Mouse (Mus musculus) E14TG2a.4 (cell line): ENCODE results near the gene Tex33.
A peak's percentile ranks its signal among the peaks of the same experiment; 100 is the strongest.
"Not testable (repeated sequence)": the region's sequence is repeated elsewhere in the genome, so short reads cannot be mapped to it uniquely, and the experiment has no call there.

Experiments used
- H3K27me3 ChIP-seq: 2 replicates; pipeline ENCODE4 v1.6.1; 2014; ENCODE audit warnings: low read length, control low read depth; ENCODE audit not compliant: insufficient read depth
- H3K36me3 ChIP-seq: 2 replicates; pipeline ENCODE4 v1.6.1; 2014; ENCODE audit warnings: low read length, control low read depth; ENCODE audit not compliant: insufficient read depth
- H3K4me1 ChIP-seq: replicated peaks from 2 replicates; pipeline ENCODE4 v1.6.1; 2014; ENCODE audit warnings: low read depth, low read length, control low read depth
- H3K4me3 ChIP-seq: replicated peaks from 2 replicates; pipeline ENCODE4 v1.5.1; 2014; ENCODE audit warnings: mild to moderate bottlenecking, low read length
- H3K9me3 ChIP-seq: 2 replicates; pipeline ENCODE4 v1.6.1; 2014; ENCODE audit warnings: low read length, control low read depth
- CTCF ChIP-seq: conservative IDR thresholded peaks from 2 replicates; pipeline ENCODE4 v1.5.1; 2014; ENCODE audit warnings: low read length
- NANOG ChIP-seq: IDR thresholded peaks from 2 replicates; pipeline ENCODE4 v1.6.1; 2014; ENCODE audit warnings: borderline replicate concordance, low read length, mixed read lengths
- POU5F1 ChIP-seq: IDR thresholded peaks from 2 replicates; pipeline ENCODE4 v1.6.1; 2014; ENCODE audit warnings: low read length, borderline replicate concordance

The Tex33 gene

GRCm38 (mm10) chr15:78354958-78355357, 40.8 kb downstream of the Tex33 start:
- H3K4me3 ChIP-seq: no peak overlapping the region
- H3K9me3 ChIP-seq: no peaks in the 10 kb centered on the region
- H3K36me3 ChIP-seq: no peaks in the 10 kb centered on the region
- TF ChIP-seq NANOG (no peak), CTCF (peak; percentile 18; the same call in 1 of the 2 replicates), POU5F1 (no peak)
- H3K4me1 ChIP-seq: peaks cover 4% of the 10 kb centered on the region; the same call in 1 of the 2 replicates
- no peaks in the 10 kb centered on the region for H3K27me3 ChIP-seq

GRCm38 (mm10) chr15:78351586-78352165, 44.0 kb downstream of the Tex33 start:
- no peak overlapping the region for H3K4me3 ChIP-seq
- H3K36me3 ChIP-seq: no peaks in the 10 kb centered on the region
- no peaks in the 10 kb centered on the region for H3K9me3 ChIP-seq
- no peak for TF ChIP-seq CTCF
- TF ChIP-seq POU5F1: no peak
- no peak for TF ChIP-seq NANOG
- no peaks in the 10 kb centered on the region for H3K4me1 ChIP-seq
- H3K27me3 ChIP-seq: no peaks in the 10 kb centered on the region

GRCm38 (mm10) chr15:78344567-78344966, 51.1 kb downstream of the Tex33 start:
- H3K9me3 ChIP-seq: no peaks in the 10 kb centered on the region
- no peak overlapping the region for H3K4me3 ChIP-seq
- no peaks in the 10 kb centered on the region for H3K4me1 ChIP-seq
- no peak for TF ChIP-seq CTCF
- no peak for TF ChIP-seq NANOG
- no peak for TF ChIP-seq POU5F1
- 0 out of 2 replicates have a peak, but pooled peaks cover 2% of the 10 kb centered on the region for H3K27me3 ChIP-seq
- H3K36me3 ChIP-seq: no peaks in the 10 kb centered on the region

- TF ChIP-seq POU5F1: no peak
- no peaks in the 10 kb centered on the region for H3K36me3 ChIP-seq
- no peaks in the 10 kb centered on the region for H3K9me3 ChIP-seq
- no peaks in the 10 kb centered on the region for H3K4me1 ChIP-seq
- 0 out of 2 replicates have a peak, but pooled peaks cover 5% of the 10 kb centered on the region for H3K27me3 ChIP-seq
- no peak overlapping the region for H3K4me3 ChIP-seq
Measured at GRCm38 (mm10) chr15:78343683-78344082, 52.0 kb downstream of the Tex33 start.

- not testable (repeated sequence) for H3K4me3 ChIP-seq, H3K4me1 ChIP-seq, H3K9me3 ChIP-seq, H3K36me3 ChIP-seq, H3K27me3 ChIP-seq
Measured at GRCm38 (mm10) chr15:78340919-78341318, 54.8 kb downstream of the Tex33 start.

GRCm38 (mm10) chr15:78339627-78340423, 55.9 kb downstream of the Tex33 start:
- not testable (repeated sequence) for H3K9me3 ChIP-seq, H3K4me3 ChIP-seq, H3K36me3 ChIP-seq, H3K27me3 ChIP-seq, H3K4me1 ChIP-seq
- peak; percentile 97 for TF ChIP-seq CTCF

GRCm38 (mm10) chr15:78334380-78334779, 61.3 kb downstream of the Tex33 start:
- no peak for TF ChIP-seq CTCF
- no peak for TF ChIP-seq NANOG
- TF ChIP-seq POU5F1: no peak

GRCm38 (mm10) chr15:78332981-78333380, 62.7 kb downstream of the Tex33 start:
- H3K4me1 ChIP-seq: no peaks in the 10 kb centered on the region
- TF ChIP-seq NANOG (no peak), POU5F1 (no peak), CTCF (no peak)
- H3K9me3 ChIP-seq: no peaks in the 10 kb centered on the region
- no peak overlapping the region for H3K4me3 ChIP-seq
- no peaks in the 10 kb centered on the region for H3K36me3 ChIP-seq
- no peaks in the 10 kb centered on the region for H3K27me3 ChIP-seq

More at GRCm38 (mm10) chr15:78334380-78334779, 61.3 kb downstream of the Tex33 start:
- H3K27me3 ChIP-seq: 0 out of 2 replicates have a peak, but pooled peaks cover 1% of the 10 kb centered on the region
- H3K36me3 ChIP-seq: no peaks in the 10 kb centered on the region
- H3K4me1 ChIP-seq: no peaks in the 10 kb centered on the region
- no peaks in the 10 kb centered on the region for H3K9me3 ChIP-seq
- no peak overlapping the region for H3K4me3 ChIP-seq

- H3K27me3 ChIP-seq: no peaks in the 10 kb centered on the region
- no peaks in the 10 kb centered on the region for H3K9me3 ChIP-seq
- H3K4me3 ChIP-seq: no peak overlapping the region
- no peaks in the 10 kb centered on the region for H3K4me1 ChIP-seq
- no peaks in the 10 kb centered on the region for H3K36me3 ChIP-seq
- TF ChIP-seq NANOG (no peak), CTCF (no peak), POU5F1 (no peak)
Measured at GRCm38 (mm10) chr15:78331523-78332340, 64.0 kb downstream of the Tex33 start.
